Mouse (Mus musculus) central nervous system, embryonic 18 days (tissue): Measurements from ENCODE around the gene Hist1h2br. TPM values are rescaled to one million over a fixed set of nuclear protein-coding genes. Genes with fewer than 3 reads are reported as not detected.

Experiments
- polyA plus RNA-seq: library from polyadenylated mRNA; depleted of rRNA; stranded (reverse); fragments of >200 nt; gene quantifications from 2 replicates; pipeline ENCODE4 v1.2.3, GENCODE M21; 2012; rRNA removed

Gene Hist1h2br
- 1.7 and 2.6 TPM in 2 replicates for polyA plus RNA-seq

GRCm38 (mm10) chr13:21833461-21833860 is at the start of gene Hist1h2br, which contains the start of gene Hist1h2ap:
Gene Hist1h2br (plus strand): TSS chr13:21833743.
Gene Hist1h2ap (minus strand): TSS chr13:21833507.

DNA sequence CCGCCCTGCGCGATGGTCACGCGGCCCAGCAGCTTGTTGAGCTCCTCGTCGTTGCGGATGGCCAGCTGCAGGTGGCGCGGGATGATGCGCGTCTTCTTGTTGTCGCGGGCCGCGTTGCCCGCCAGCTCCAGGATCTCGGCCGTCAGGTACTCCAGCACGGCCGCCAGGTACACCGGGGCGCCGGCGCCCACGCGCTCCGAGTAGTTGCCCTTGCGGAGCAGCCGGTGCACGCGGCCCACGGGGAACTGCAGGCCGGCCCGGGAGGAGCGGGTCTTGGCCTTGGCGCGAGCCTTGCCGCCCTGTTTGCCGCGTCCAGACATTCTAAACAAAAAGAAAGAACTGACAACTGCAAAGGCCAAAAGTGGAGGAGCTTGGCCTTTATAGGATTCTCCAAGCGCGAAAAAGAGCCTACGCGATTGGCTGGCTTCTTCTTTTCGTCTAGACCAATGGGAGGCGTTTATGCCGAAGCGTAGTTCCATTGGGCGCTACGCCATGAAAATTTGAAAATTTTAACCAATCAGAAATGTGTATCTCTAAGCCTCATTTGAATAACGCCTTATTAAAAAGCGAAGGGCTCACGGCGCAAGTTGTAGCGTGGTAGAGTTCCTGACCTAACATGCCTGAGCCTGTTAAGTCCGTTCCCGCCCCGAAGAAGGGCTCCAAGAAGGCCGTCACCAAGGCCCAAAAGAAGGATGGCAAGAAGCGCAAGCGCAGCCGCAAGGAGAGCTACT is 46.5 kb upstream of the Hist1h2br start, which contains the start of the genes Hist1h2an and Hist1h2bp:
Gene Hist1h2an, minus strand, starts transcription at position 320 of the 731 bp plus-strand sequence.
Gene Hist1h2bp, plus strand, starts transcription at position 563 of the 731 bp plus-strand sequence.

GRCm38 (mm10) chr13:21810073-21810472 is 23.5 kb upstream of the Hist1h2br start, which contains the start of the genes Hist1h2bq and Hist1h2ao:
Gene Hist1h2bq (minus strand): TSS chr13:21810197.
Gene Hist1h2ao (plus strand): TSS chr13:21810465.

GRCm38 (mm10) chr13:21811539-21811938 is 22.0 kb upstream of the Hist1h2br start, which contains the start of gene Hist1h4m:
Gene Hist1h4m (plus strand): TSS chr13:21811746.

GRCm38 (mm10) chr13:21831418-21832394 is 1.8 kb upstream of the Hist1h2br start, which contains the start of gene Hist1h4n:
Gene Hist1h4n (minus strand): TSS chr13:21832196.

Other genes starting within 250 kb of the Hist1h2br start
- not detected in 2 replicates for gene Olfr1362, start 219.7 kb upstream of the Hist1h2br start, polyA plus RNA-seq
- not detected in 2 replicates for gene Olfr11, start 191.2 kb upstream of the Hist1h2br start, polyA plus RNA-seq
- not detected in 2 replicates for gene Olfr1361, start 170.4 kb upstream of the Hist1h2br start, polyA plus RNA-seq
- not detected in 2 replicates for gene Olfr1360, start 156.3 kb upstream of the Hist1h2br start, polyA plus RNA-seq
- not detected in 2 replicates for gene Olfr1359, start 135.6 kb upstream of the Hist1h2br start, polyA plus RNA-seq
- gene Hist1h2bl, start 117.6 kb upstream of the Hist1h2br start, polyA plus RNA-seq: 1.0 and 1.4 TPM in 2 replicates
- 3.4 and 7.2 TPM in 2 replicates for gene Hist1h2ai, start 117.3 kb upstream of the Hist1h2br start, polyA plus RNA-seq
- gene Hist1h3h, start 116.1 kb upstream of the Hist1h2br start, polyA plus RNA-seq: 7.7 and 8.9 TPM in 2 replicates
- gene Hist1h2bm, start 111.7 kb upstream of the Hist1h2br start, polyA plus RNA-seq: 2.3 and 3.4 TPM in 2 replicates
- 4.5 TPM in 2 replicates for gene Hist1h4j, start 98.7 kb upstream of the Hist1h2br start, polyA plus RNA-seq
- 5.4 and 10.0 TPM in 2 replicates for gene Hist1h4k, start 83.2 kb upstream of the Hist1h2br start, polyA plus RNA-seq
- gene Hist1h2ak, start 79.9 kb upstream of the Hist1h2br start, polyA plus RNA-seq: 4.8 and 5.9 TPM in 2 replicates
- 1.6 and 3.0 TPM in 2 replicates for gene Hist1h2bn, start 79.6 kb upstream of the Hist1h2br start, polyA plus RNA-seq
- gene Hist1h1b, start 53.1 kb upstream of the Hist1h2br start, polyA plus RNA-seq: 0.70 and 1.2 TPM in 2 replicates
- 6.0 and 8.7 TPM in 2 replicates for gene Hist1h3i, start 50.4 kb upstream of the Hist1h2br start, polyA plus RNA-seq
- gene Hist1h2an, start 46.5 kb upstream of the Hist1h2br start, polyA plus RNA-seq: 1.2 and 1.3 TPM in 2 replicates
- 0.28 and 0.64 TPM in 2 replicates for gene Hist1h2bp, start 46.3 kb upstream of the Hist1h2br start, polyA plus RNA-seq
- gene Hist1h2bq, start 23.5 kb upstream of the Hist1h2br start, polyA plus RNA-seq: 1.2 and 3.8 TPM in 2 replicates
- gene Hist1h2ao, start 23.3 kb upstream of the Hist1h2br start, polyA plus RNA-seq: not detected in 2 replicates
- not detected in 2 replicates for gene Hist1h4m, start 22.0 kb upstream of the Hist1h2br start, polyA plus RNA-seq
- 7.9 and 9.3 TPM in 2 replicates for gene Hist1h4n, start 1.5 kb upstream of the Hist1h2br start, polyA plus RNA-seq
- 8.6 and 10.7 TPM in 2 replicates for gene Hist1h2ap, start 236 bp upstream of the Hist1h2br start, polyA plus RNA-seq
- gene Zfp184, start 111.4 kb downstream of the Hist1h2br start, polyA plus RNA-seq: 12.3 and 13.4 TPM in 2 replicates
- 0.03 and 0.04 TPM in 2 replicates for gene Pom121l2, start 147.5 kb downstream of the Hist1h2br start, polyA plus RNA-seq
- gene Prss16, start 176.0 kb downstream of the Hist1h2br start, polyA plus RNA-seq: not detected in 2 replicates
- gene Hist1h2ah, start 201.8 kb downstream of the Hist1h2br start, polyA plus RNA-seq: 0.89 and 1.4 TPM in 2 replicates
- gene Hist1h2bk, start 202.1 kb downstream of the Hist1h2br start, polyA plus RNA-seq: 2.4 and 3.9 TPM in 2 replicates
- 7.9 and 9.4 TPM in 2 replicates for gene Hist1h4i, start 207.6 kb downstream of the Hist1h2br start, polyA plus RNA-seq
- 6.1 and 6.9 TPM in 2 replicates for gene Hist1h2ag, start 209.2 kb downstream of the Hist1h2br start, polyA plus RNA-seq
- gene Hist1h2bj, start 209.5 kb downstream of the Hist1h2br start, polyA plus RNA-seq: 3.2 and 4.0 TPM in 2 replicates